Mouse (Mus musculus) liver, embryonic 16.5 days (tissue): ENCODE measurements around the gene Stag1. TPM values are rescaled to one million over a fixed set of nuclear protein-coding genes. Genes with fewer than 3 reads are reported as not detected.

ENCODE experiments used
- ATAC-seq: fragments of 200-750 bp; cut with Nextera tagmentation; 2 replicates; pipeline ENCODE4 v1.8.0; 2017; ENCODE audit warnings: low read depth, mild to moderate bottlenecking, moderate number of reproducible peaks, moderate library complexity
- H3K27ac ChIP-seq: fragments of 300-500 bp; sonication (generic); 2 replicates; pipeline ENCODE4 v1.5.1; 2014; ENCODE audit warnings: mild to moderate bottlenecking, low read length
- H3K27me3 ChIP-seq: fragments of 300-500 bp; sonication (generic); 2 replicates; pipeline ENCODE4 v1.6.1; 2014; ENCODE audit warnings: low read depth, low read length, mixed read lengths; ENCODE audit not compliant: control insufficient read depth, insufficient read depth
- H3K36me3 ChIP-seq: fragments of 300-500 bp; sonication (generic); 2 replicates; pipeline ENCODE4 v1.6.1; 2014; ENCODE audit warnings: mild to moderate bottlenecking; ENCODE audit not compliant: control insufficient read depth, insufficient read depth
- H3K4me1 ChIP-seq: fragments of 300-500 bp; sonication (generic); 2 replicates; pipeline ENCODE4 v1.6.1; 2014; ENCODE audit warnings: low read depth, low read length, mixed read lengths; ENCODE audit not compliant: control insufficient read depth
- H3K4me2 ChIP-seq: fragments of 300-500 bp; sonication (generic); 2 replicates; pipeline ENCODE4 v1.6.1; 2014; ENCODE audit warnings: low read depth, low read length, mixed read lengths
- H3K4me3 ChIP-seq: fragments of 300-500 bp; sonication (generic); 2 replicates; pipeline ENCODE4 v1.5.1; 2014; ENCODE audit warnings: low read depth, mild to moderate bottlenecking, low read length
- H3K9ac ChIP-seq: fragments of 300-500 bp; sonication (generic); 2 replicates; pipeline ENCODE4 v1.6.1; 2014; ENCODE audit warnings: low read depth, low read length
- H3K9me3 ChIP-seq: fragments of 300-500 bp; sonication (generic); replicated peaks from 2 replicates; pipeline ENCODE4 v1.6.1; 2016; ENCODE audit warnings: low read length; ENCODE audit not compliant: control insufficient read depth
- WGBS: fragments of 180-500 bp; shearing (Covaris S2); extraction: QIAGEN DNeasy Blood & Tissue Kit; methylation state at CpG from one replicate; pipeline ENCODE4 v1.1.7; 2014; ENCODE audit not compliant: insufficient replicate concordance; 5-methylcytosine and 5-hydroxymethylcytosine counted together
- polyA plus RNA-seq: library from polyadenylated mRNA; unstranded; fragments of >200 nt; fragmentation: Nextera tagmentation; extraction: Ambion mirVana; gene quantifications from 2 replicates; pipeline ENCODE4 v1.2.1, GENCODE M21; 2015

Gene Stag1
- polyA plus RNA-seq, 1 experiment from 2014 or later, result 15.1 TPM

GRCm38 (mm10) chr9:100596317-100596716 lies 1.3 kb upstream of the Stag1 start:
- WGBS, result 80% methylated on average over 8 of the region's 8 CpGs
- no peak for ATAC-seq
- Histone ChIP-seq H3K9ac (no peak overlapping the region), H3K27me3 (no peaks in the 10 kb centered on the region), H3K27ac (no peak overlapping the region), H3K9me3 (no peaks in the 10 kb centered on the region), H3K4me3 (no peak overlapping the region), H3K4me2 (no peak overlapping the region), H3K4me1 (no peaks in the 10 kb centered on the region; the same call in 1 of the 2 replicates), H3K36me3 (no peaks in the 10 kb centered on the region)

GRCm38 (mm10) chr9:100599761-100600328 lies 2.2 kb downstream of the Stag1 start:
- no peaks in the 10 kb centered on the region for H3K36me3 ChIP-seq
- no peaks in the 10 kb centered on the region for H3K27me3 ChIP-seq
- H3K4me3 ChIP-seq, result no peak overlapping the region
- ATAC-seq, result peak; percentile 70
- H3K9me3 ChIP-seq, result no peaks in the 10 kb centered on the region
- WGBS, result 61% methylated on average over 3 of the region's 3 CpGs
- no peaks in the 10 kb centered on the region; the same call in 1 of the 2 replicates for H3K4me1 ChIP-seq
- H3K9ac ChIP-seq, result no peak overlapping the region
- no peak overlapping the region for H3K4me2 ChIP-seq
- no peak overlapping the region for H3K27ac ChIP-seq

- no peak overlapping the region for H3K27ac ChIP-seq
- H3K9me3 ChIP-seq, result no peaks in the 10 kb centered on the region
- no peak overlapping the region for H3K4me3 ChIP-seq
- no peak overlapping the region for H3K9ac ChIP-seq
- no peak overlapping the region for H3K4me2 ChIP-seq
- WGBS, result 68% methylated on average over 1 of the region's 1 CpGs
- no peaks in the 10 kb centered on the region; the same call in 1 of the 2 replicates for H3K4me1 ChIP-seq
- no peaks in the 10 kb centered on the region for H3K36me3 ChIP-seq
- H3K27me3 ChIP-seq, result no peaks in the 10 kb centered on the region
- no peak for ATAC-seq
Observed at GRCm38 (mm10) chr9:100602130-100602529, 4.5 kb downstream of the Stag1 start.

GRCm38 (mm10) chr9:100603156-100603555 lies 5.6 kb downstream of the Stag1 start:
- Histone ChIP-seq H3K36me3 (no peaks in the 10 kb centered on the region), H3K9me3 (no peaks in the 10 kb centered on the region), H3K4me3 (no peak overlapping the region), H3K4me2 (no peak overlapping the region), H3K4me1 (no peaks in the 10 kb centered on the region; the same call in 1 of the 2 replicates), H3K9ac (no peak overlapping the region), H3K27ac (no peak overlapping the region), H3K27me3 (no peaks in the 10 kb centered on the region)
- no peak for ATAC-seq
- 48% methylated on average over 5 of the region's 5 CpGs for WGBS

- Histone ChIP-seq H3K27me3 (no peaks in the 10 kb centered on the region), H3K4me1 (no peaks in the 10 kb centered on the region), H3K4me3 (no peak overlapping the region), H3K4me2 (no peak overlapping the region), H3K9me3 (no peaks in the 10 kb centered on the region), H3K9ac (no peak overlapping the region), H3K27ac (no peak overlapping the region), H3K36me3 (no peaks in the 10 kb centered on the region)
- no peak for ATAC-seq
- 66% methylated on average over 1 of the region's 1 CpGs for WGBS
Observed at GRCm38 (mm10) chr9:100605522-100605921, 7.9 kb downstream of the Stag1 start.

GRCm38 (mm10) chr9:100605985-100606554 lies 8.5 kb downstream of the Stag1 start:
- 39% methylated on average over 7 of the region's 7 CpGs for WGBS
- Histone ChIP-seq H3K4me2 (no peak overlapping the region), H3K36me3 (no peaks in the 10 kb centered on the region), H3K9ac (no peak overlapping the region), H3K4me1 (no peaks in the 10 kb centered on the region), H3K27me3 (no peaks in the 10 kb centered on the region), H3K27ac (no peak overlapping the region), H3K9me3 (no peaks in the 10 kb centered on the region), H3K4me3 (no peak overlapping the region)
- ATAC-seq, result no peak

GRCm38 (mm10) chr9:100613501-100614071 lies 16.0 kb downstream of the Stag1 start:
- no peak overlapping the region for H3K4me2 ChIP-seq
- H3K9ac ChIP-seq, result no peak overlapping the region
- no peaks in the 10 kb centered on the region for H3K9me3 ChIP-seq
- H3K27me3 ChIP-seq, result no peaks in the 10 kb centered on the region
- no peak overlapping the region for H3K4me3 ChIP-seq
- no peaks in the 10 kb centered on the region for H3K4me1 ChIP-seq
- ATAC-seq, result no peak
- no peak overlapping the region for H3K27ac ChIP-seq
- 69% methylated on average over 3 of the region's 3 CpGs for WGBS
- H3K36me3 ChIP-seq, result no peaks in the 10 kb centered on the region

- no peak overlapping the region for H3K4me3 ChIP-seq
- no peak for ATAC-seq
Observed at GRCm38 (mm10) chr9:100616947-100617346, 19.3 kb downstream of the Stag1 start.

GRCm38 (mm10) chr9:100626258-100626657 lies 28.7 kb downstream of the Stag1 start:
- H3K4me1 ChIP-seq, result no peaks in the 10 kb centered on the region
- no peak for ATAC-seq
- H3K36me3 ChIP-seq, result no peaks in the 10 kb centered on the region
- no peak overlapping the region for H3K9ac ChIP-seq
- no peak overlapping the region for H3K27ac ChIP-seq
- 43% methylated on average over 2 of the region's 2 CpGs for WGBS
- H3K9me3 ChIP-seq, result no peaks in the 10 kb centered on the region
- no peak overlapping the region for H3K4me3 ChIP-seq
- H3K27me3 ChIP-seq, result no peaks in the 10 kb centered on the region
- H3K4me2 ChIP-seq, result no peak overlapping the region

More at GRCm38 (mm10) chr9:100616947-100617346, 19.3 kb downstream of the Stag1 start:
- 64% methylated on average over 11 of the region's 11 CpGs for WGBS
- no peak overlapping the region for H3K4me2 ChIP-seq
- H3K9ac ChIP-seq, result no peak overlapping the region
- no peak overlapping the region for H3K27ac ChIP-seq
- no peaks in the 10 kb centered on the region for H3K36me3 ChIP-seq
- H3K27me3 ChIP-seq, result no peaks in the 10 kb centered on the region
- no peaks in the 10 kb centered on the region for H3K9me3 ChIP-seq
- H3K4me1 ChIP-seq, result no peaks in the 10 kb centered on the region
